Mouse (Mus musculus) kidney, postnatal 14 days (tissue): ENCODE results near the gene Btbd17.

Experiments used
- DNase-seq: peaks from one replicate; pipeline ENCODE4 v3.0.0; 2022; ENCODE audit warnings: mixed read lengths

Gene Btbd17

DNA sequence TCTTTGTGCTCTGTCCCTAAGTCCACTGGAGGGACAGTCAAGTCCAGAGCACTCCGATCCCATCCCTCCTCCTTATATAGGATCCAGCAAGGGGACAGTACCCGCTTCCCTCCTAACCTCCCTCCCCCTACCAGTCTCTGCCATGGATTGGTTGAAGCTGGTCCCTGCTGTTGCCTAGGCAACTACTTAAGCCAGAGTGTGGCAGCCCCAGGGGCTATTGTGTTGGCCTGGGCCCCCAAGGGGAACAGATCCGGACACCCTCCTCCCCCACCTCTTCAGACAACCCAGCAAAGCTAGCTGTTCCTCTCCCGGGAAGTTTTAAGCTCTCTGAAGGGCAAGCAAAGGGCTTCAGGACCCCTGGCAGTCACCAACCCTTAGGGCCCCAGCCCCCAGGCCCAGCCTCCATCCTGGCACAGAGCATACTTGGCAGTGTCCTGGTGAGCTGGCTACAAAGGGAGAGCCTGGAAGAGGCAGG, at the start of gene Btbd17:
Gene Btbd17, minus strand, starts transcription at position 98 of the 475 bp plus-strand sequence.
- no peak for DNase-seq

DNA sequence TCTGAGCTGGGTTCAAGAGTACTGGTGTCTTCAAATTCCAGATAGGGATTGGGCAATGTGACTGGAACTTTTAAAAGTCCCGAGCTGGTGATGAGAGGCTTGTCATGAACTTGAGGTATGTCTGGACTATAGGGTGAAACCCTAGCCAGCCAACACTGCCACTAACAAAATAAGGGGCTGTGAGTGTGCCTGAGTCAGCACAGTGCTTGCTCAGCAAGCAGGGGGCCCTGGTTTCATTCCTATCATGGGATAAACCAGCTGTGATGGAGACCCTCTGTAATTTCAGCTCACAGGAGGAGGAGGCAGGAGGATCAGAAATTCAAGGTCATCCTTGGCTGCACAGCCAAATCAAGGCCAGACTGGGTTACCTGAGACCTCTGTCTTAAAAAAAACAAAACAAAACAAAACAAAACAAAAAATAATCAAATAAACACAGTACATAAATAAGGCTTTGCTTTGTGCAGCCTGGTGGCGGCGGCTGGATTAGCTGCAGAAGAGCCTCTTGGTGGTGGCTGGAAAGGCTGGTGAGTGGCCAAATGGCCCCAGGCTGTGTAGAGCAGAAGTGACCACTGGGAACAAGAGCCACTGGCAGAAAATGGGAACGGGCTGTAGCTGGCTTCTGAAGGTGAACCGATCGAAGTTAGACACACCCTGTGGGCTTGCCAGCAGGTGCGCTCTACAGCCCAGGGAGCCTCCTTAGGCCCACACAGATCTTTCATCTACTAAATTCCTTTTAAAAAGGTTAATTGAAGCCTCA, 48.9 kb upstream of the Btbd17 start:
- peak; percentile 47 for DNase-seq

GRCm38 (mm10) chr11:114843818-114844463, 48.2 kb upstream of the Btbd17 start:
- DNase-seq = no peak

GRCm38 (mm10) chr11:114833166-114833565, 37.4 kb upstream of the Btbd17 start:
- DNase-seq = no peak

GRCm38 (mm10) chr11:114830433-114830773, 34.7 kb upstream of the Btbd17 start:
- peak; percentile 66 for DNase-seq

DNA sequence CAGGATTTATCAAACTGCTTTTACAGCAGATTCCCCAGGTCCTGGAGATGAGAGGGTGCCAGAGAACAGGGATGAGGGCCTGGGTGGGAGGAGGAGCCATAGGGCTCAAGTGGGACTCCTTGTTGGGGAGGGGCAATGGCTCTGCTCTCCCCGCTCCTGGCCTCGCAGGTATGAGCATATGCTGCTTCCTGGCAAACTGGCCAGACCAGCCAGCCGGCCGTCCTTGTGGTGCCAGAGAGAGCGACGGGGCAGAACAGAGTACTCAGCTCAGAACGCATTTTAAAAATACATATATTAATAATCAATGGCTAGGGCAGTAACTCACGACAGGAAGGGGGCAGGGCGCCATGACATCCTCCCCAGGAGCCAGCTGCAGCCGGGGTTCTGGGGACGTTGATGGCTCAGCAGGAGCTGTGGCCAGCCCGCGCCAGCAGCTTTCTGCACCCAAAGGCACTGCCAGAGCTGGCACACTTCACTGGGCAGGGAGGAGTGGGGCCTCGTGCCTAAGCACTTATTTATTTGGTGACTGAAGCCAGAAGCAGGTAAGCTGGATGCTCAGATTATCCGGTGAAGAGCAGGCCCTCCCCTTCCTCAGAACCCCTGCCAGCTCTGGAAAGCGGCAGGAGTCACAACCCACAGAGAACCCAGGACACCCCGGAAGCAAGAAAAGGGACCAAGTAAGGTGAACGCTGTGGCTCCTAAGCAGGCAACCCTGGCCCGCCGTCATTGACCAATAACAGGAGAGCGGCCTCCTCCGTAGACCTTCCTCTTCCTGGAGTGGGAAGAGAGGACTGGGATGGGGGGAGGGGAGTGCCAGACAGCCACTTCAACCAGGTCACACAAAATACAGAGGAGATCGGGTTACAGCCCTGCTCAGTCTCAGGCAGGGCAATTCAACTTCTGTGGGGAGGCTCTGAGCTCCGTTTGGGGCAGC, 34.0 kb upstream of the Btbd17 start:
- DNase-seq = peak; percentile 87

DNA sequence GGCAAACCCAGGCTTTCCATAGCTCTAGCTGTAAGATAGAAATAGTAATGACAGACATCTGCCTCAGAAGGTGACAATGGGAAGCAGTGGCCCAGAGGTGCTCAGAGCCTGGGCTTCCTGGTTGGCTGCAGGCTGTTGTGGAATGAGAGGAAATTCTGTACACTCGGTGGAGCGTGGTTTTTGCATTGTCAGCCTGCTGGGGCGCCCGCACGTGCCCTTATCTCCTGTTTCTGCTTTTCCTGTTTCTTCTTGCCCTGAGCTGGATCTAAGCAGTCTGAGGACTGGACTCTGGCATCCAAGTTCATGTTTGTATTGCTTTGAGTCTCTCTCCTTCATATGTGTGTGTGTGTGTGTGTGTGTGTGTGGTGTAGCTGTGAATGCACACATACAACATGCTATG, 30.9 kb upstream of the Btbd17 start:
- DNase-seq = peak; percentile 84

DNA sequence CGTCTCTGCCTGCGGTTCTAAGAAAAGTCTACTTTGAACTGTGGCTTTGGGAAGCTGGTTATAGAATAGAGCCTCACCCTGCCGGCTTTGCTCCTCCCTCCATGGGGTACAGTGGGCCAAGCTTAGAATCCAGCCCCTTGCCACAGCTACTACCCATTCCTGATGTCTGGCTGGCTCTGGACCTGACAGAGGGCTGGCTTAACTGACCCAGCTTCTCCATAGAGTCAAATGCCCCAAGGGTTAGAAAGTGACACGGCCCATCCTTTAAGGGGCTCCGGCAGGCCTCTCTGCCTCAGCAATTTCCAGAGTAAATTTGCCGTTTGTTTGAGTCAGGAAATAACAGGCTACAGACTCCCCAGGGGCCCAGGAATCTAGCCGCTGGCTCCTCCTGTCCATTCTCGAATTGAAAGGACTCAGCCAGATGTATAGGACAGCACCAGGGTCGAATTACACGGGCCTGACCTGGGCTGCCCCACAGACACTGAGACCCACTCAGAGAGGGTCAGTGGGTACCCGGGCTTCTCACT, 27.5 kb upstream of the Btbd17 start:
- no peak for DNase-seq

GRCm38 (mm10) chr11:114822727-114823126, 27.0 kb upstream of the Btbd17 start:
- DNase-seq = peak; percentile 79

- DNase-seq = no peak
Observed at GRCm38 (mm10) chr11:114821325-114821724, 25.6 kb upstream of the Btbd17 start.

DNA sequence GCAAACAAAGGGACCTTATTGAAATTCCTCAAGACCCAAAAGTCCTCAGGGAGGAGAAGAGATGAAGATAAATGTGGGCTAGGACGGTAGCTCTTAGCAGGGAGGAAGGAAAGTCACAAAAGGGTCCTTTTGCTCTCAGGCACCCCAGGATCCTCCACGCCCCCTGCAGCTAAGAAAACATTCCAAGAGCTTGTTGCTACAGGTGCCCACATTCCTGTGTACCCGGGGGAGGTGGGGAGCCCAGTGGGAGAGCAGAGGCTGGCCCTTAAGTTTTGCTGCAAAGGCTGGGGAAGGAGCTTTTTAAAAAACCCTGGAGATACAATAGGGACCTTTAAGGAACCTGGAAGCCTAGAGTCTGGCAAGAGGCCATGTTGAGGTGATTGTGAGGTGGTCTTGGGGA, 24.7 kb upstream of the Btbd17 start:
- DNase-seq = no peak

DNA sequence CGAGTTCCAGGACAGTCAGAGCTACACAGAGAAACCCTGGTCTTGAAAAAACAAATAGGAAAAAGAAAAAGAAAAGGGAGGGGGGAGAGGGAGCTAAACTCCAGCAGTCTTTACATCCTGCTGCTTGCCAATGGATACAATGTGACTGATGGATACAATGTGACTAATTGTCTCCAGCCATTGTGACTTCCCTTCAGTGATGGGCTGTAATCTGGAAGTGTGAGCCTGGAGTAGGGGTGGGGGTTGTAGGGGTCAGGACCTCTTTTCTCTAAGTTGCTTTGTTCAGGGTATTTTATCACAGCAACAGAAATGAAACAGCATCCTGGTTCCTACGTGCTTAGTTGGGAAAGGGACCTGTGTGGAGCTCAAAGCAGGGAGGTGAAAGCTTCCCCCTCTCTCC, 23.4 kb upstream of the Btbd17 start:
- no peak for DNase-seq

DNA sequence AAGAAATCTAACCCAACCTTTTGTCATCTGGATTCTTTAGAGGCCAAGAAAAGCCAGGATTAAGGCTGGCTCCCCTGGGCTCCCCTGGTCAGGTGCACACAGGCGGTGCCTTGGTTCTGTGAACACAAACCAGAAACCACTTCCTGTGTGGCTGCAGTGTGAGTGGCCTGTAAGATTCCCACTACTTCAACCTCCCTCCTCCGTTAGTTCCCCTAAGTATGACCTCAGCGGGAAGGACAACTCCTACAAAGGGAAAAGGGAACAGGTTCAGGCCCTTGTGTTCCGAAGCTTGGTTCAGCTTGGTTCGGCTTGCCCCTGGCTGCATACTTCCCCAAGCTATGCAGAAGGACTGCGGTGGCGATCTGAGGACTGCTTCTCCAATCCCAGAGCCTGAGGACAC, 22.4 kb upstream of the Btbd17 start:
- no peak for DNase-seq

DNA sequence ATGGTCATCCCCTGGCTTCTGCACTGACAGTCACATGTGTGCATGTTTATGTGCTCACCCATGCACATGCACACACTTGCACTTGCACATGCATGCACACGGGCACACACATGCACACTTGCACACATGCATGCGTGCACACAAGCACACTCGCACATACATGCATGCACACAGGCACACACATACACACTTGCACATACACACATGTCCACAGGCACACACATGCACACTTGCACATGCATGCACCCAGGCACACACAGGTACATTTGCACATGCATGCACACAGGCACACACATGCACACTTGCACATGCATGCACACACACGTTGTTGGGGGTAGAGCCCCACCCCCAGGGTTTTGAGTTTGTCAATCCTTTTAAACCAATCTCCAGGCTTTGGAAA, 21.2 kb upstream of the Btbd17 start:
- DNase-seq = no peak

GRCm38 (mm10) chr11:114814873-114815592, 19.3 kb upstream of the Btbd17 start:
- no peak for DNase-seq

- peak; percentile 93 for DNase-seq
Observed at GRCm38 (mm10) chr11:114812731-114813240, 17.0 kb upstream of the Btbd17 start.

DNA sequence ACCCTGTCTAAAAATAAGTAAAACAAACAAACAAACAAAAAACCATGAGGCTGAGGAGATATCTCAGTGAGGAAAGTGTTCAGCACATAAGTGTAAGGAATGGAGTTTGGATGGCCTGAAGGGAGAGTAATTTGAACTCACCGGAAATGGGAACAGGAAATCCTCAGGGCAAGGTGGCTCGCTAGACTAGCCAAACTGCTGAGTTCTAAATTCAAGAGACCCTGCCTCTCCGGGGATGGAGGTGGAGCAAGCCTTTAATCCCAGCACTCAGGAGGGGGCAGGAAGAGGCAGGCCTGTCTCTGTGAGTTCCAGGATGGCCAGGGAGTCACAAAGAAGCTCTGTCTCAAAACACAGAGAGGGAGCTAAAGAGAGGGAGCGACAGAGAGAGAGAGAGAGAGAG, 14.6 kb upstream of the Btbd17 start:
- no peak for DNase-seq

DNA sequence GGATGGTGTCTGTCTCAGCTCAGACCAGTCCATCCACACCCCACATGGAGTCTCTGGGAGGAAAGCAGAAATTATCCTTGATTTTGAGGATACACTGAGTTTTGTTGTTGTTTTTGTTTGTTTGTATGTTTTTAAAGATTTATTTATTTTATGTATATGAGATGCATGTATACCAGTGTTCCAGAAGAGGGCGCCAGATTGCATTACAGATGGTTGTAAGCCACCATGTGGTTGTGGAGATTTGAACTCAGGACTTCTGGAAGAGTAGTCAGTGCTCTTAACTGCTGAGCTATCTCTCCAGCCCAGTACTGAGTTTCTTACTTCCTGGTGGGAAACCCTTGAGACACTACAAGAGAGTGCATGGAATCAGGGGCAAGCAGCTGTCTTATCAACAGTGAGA, 13.6 kb upstream of the Btbd17 start:
- no peak for DNase-seq

GRCm38 (mm10) chr11:114807686-114808427, 12.1 kb upstream of the Btbd17 start:
- no peak for DNase-seq

GRCm38 (mm10) chr11:114807025-114807424, 11.3 kb upstream of the Btbd17 start:
- no peak for DNase-seq

- DNase-seq = no peak
Observed at GRCm38 (mm10) chr11:114803990-114804389, 8.2 kb upstream of the Btbd17 start.
